Mouse (Mus musculus): ENCODE data around the gene Emid1.

DNA sequence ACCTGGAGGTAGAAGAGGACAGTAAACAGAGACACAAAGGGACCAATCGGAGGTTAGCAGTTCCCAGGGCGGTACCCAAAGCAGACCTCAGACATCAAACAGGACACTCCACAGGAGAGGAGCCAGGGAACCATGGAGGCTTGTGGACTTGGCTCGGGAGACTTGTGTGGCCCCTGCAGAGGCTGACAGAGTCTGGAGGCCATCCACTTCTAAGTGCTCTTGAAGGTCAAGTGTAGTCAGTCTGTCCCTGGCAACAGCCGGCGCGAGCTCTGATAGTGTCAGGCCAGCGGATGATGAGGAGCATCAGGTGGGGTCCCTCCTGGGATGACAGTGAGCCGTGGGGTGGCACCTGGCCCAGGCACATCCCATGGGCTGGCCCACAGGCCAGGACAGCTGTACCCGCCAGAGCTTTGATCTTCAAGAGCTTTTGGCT lies 40.0 kb upstream of the Emid1 start:
- TF ChIP-seq POLR2A (IDR thresholded peaks at IDR 0.05; ENCODE audit: low read depth, low read length) (no peak), CTCF (IDR thresholded peaks at IDR 0.05; ENCODE audit: extremely low read depth, insufficient read length, insufficient replicate concordance, low read depth, low read length) (no peak)

Data from small intestine, adult 2 months (tissue).